Mouse (Mus musculus): Measurements from ENCODE around the gene Cacng1. TPM values are rescaled to one million over a fixed set of nuclear protein-coding genes. Genes with fewer than 3 reads are reported as not detected.

Gene Cacng1
- polyA plus RNA-seq, 1 experiment from 2014 or later = 14.0 TPM

DNA sequence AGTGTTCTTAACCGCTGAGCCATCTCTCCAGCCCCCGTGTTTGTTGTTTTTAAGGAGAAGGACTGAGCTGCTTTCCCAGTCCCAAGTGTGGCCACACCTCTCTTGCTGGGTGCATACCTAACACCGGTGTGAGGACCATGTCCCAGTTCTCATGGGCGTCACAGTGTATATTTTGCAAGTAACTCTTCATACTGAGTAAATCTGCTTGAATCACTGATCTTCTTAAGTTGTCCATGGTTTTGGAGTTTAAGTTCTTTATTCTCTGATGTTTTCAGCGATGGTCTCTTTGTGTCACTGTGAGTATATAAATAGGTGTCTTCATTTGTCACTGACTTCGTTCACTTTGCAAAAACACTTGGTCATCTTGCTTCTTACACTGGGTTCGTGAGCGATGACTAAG, 41.7 kb downstream of the Cacng1 start:
- ATAC-seq (ENCODE audit: insufficient number of reproducible peaks, low FRiP score, low TSS enrichment, low read depth) = no peak
- 91% methylated on average over 8 of the region's 8 CpGs for WGBS
- Histone ChIP-seq H3K36me3 (peaks cover 46% of the 10 kb centered on the region), H3K4me1 (no peaks in the 10 kb centered on the region), H3K4me2 (no peak overlapping the region), H3K9me3 (no peaks in the 10 kb centered on the region), H3K4me3 (no peak overlapping the region), H3K9ac (no peak overlapping the region), H3K27me3 (no peaks in the 10 kb centered on the region), H3K27ac (no peak overlapping the region)

DNA sequence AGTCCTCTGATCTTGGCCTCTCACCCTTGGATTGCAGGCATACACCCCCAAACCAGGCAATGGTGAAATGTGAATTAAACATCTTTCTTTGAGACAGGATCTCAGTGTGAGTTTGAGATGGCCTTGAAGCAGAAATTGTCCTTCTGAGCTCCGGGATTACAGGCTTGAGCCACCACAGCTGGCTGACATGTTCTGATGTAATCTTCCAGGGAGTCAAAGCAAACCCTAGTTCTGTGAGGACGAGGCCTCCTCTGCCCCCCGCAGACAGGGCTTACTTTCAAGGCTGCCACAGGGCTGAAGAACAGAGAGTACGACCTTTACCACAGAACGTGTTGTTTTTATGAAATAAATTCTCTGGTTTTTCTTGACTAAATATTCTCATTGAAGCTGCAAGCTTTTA, 42.3 kb downstream of the Cacng1 start:
- ATAC-seq (ENCODE audit: insufficient number of reproducible peaks, low FRiP score, low TSS enrichment, low read depth) = no peak
- 77% methylated on average over 5 of the region's 5 CpGs for WGBS

DNA sequence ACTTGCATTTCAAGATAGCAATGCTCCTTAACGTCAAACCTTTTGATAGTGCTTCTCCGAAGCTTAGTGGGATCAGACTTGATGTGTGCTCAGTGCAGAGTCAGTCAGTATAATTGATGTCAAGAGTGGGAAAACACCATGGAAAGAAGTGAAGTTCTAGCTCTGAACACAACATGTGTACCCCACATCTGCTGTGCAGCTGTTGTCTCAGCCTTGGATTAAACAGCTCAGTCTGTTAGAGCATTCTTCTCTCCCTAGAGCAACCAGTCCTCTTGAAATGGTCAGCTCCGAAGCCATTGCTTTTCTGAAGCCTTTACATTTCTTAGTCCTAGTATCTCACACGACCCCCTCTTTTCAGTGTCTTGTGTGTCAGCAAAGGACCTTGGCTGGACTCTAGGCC, 47.3 kb downstream of the Cacng1 start:
- Histone ChIP-seq H3K9me3 (no peaks in the 10 kb centered on the region), H3K4me3 (no peak overlapping the region), H3K27ac (no peak overlapping the region), H3K4me2 (no peak overlapping the region), H3K9ac (no peak overlapping the region), H3K36me3 (peaks cover 80% of the 10 kb centered on the region), H3K27me3 (no peaks in the 10 kb centered on the region), H3K4me1 (no peaks in the 10 kb centered on the region)
- no peak for ATAC-seq (ENCODE audit: insufficient number of reproducible peaks, low FRiP score, low TSS enrichment, low read depth)
- 63% methylated on average over 4 of the region's 4 CpGs for WGBS

More for the DNA sequence above, 42.3 kb downstream of the Cacng1 start:
- Histone ChIP-seq H3K4me1 (no peaks in the 10 kb centered on the region), H3K9ac (no peak overlapping the region), H3K9me3 (no peaks in the 10 kb centered on the region), H3K4me2 (no peak overlapping the region), H3K36me3 (peaks cover 50% of the 10 kb centered on the region), H3K4me3 (no peak overlapping the region), H3K27me3 (no peaks in the 10 kb centered on the region), H3K27ac (no peak overlapping the region)

DNA sequence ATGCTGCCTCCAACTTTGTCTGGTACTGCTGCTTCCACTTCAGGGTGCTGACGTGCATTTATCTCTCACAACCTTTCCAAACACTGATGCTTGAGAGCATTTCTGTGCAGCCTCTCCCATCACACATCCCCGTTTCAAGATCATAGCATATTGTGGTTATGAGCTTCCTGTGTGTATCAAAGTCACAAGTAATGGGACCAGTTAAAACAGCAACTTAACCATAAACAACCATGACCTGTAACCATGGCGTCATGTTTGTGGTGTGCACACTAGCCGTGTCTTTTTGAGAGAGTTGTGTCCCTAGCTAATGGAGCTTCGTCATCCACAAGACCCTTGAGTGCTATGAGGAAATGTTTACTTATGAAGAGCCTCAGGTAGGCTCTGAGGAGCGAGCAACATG, 48.1 kb downstream of the Cacng1 start:
- Histone ChIP-seq H3K9ac (no peak overlapping the region), H3K27me3 (no peaks in the 10 kb centered on the region), H3K9me3 (no peaks in the 10 kb centered on the region), H3K4me1 (no peaks in the 10 kb centered on the region), H3K27ac (no peak overlapping the region), H3K36me3 (peaks cover 79% of the 10 kb centered on the region), H3K4me3 (no peak overlapping the region), H3K4me2 (no peak overlapping the region)
- no peak for ATAC-seq (ENCODE audit: insufficient number of reproducible peaks, low FRiP score, low TSS enrichment, low read depth)
- WGBS = 88% methylated on average over 6 of the region's 6 CpGs

DNA sequence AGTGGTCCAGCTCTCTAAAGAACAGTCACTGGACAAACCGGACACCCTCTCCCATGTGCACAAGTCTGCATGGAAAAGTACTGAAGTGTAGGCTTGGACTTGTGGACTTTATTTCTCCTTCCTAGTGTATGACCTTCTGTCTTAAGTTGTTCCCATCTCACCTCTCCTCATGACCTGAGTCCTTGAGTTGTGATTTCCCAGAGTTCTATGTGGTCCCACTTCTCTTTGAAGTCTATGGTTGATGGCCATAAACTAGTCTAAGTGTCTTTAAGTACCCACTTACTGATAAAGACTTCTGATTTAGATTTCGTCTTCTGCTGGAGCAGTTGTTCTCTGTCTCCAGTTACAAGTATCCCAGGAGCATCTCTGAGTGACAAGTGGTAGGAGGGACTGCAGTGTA, 48.8 kb downstream of the Cacng1 start:
- no peak for ATAC-seq (ENCODE audit: insufficient number of reproducible peaks, low FRiP score, low TSS enrichment, low read depth)
- 68% methylated on average over 2 of the region's 2 CpGs for WGBS
- Histone ChIP-seq H3K4me1 (no peaks in the 10 kb centered on the region), H3K4me3 (no peak overlapping the region), H3K36me3 (peaks cover 79% of the 10 kb centered on the region), H3K9ac (no peak overlapping the region), H3K4me2 (no peak overlapping the region), H3K27ac (no peak overlapping the region), H3K27me3 (no peaks in the 10 kb centered on the region), H3K9me3 (no peaks in the 10 kb centered on the region)

DNA sequence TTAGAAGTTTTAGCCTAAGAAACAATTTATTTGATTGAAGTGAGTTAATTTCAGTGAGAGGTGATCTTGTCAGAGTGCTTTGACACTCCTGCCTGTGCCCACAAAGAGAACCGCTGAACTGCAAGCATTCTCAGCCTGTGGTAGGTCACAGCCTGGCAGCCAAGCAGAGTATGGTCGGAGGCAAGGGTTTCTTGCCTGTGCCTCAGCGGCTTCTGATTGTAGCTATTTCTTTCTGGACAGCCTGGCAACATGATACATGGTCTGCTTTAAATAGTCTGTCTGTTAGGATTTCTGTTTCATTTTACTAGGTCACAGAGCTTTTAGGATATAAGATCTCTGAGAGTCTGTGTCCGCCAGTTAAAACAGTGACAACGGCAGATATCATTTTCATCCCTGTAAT, 53.7 kb downstream of the Cacng1 start:
- H3K27me3 ChIP-seq = no peaks in the 10 kb centered on the region
- no peak overlapping the region for H3K9ac ChIP-seq
- no peak overlapping the region for H3K4me2 ChIP-seq
- 84% methylated on average over 5 of the region's 5 CpGs for WGBS
- H3K27ac ChIP-seq = no peak overlapping the region
- ATAC-seq (ENCODE audit: insufficient number of reproducible peaks, low FRiP score, low TSS enrichment, low read depth) = no peak
- no peaks in the 10 kb centered on the region for H3K9me3 ChIP-seq
- H3K4me1 ChIP-seq = no peaks in the 10 kb centered on the region
- no peak overlapping the region for H3K4me3 ChIP-seq
- peaks cover 59% of the 10 kb centered on the region for H3K36me3 ChIP-seq

DNA sequence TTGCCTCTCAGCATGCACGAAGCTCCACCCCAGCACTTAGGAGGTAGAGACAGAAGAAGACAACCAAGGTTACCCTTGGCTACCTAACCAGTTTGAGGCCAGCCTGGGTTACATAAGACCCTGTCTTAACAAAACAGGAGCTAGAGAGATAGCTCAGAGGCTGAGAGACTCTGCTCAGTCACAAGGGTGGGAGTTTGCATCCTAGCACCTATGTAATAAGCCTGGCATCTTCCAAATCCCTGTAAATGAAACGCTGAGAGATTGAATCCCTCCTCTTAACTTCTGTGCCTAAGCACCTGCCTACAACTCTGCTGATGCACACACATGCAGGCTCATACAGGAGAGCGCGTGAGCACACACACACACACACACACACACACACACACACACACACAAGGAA, 55.9 kb downstream of the Cacng1 start:
- Histone ChIP-seq H3K9ac (no peak overlapping the region), H3K4me2 (no peak overlapping the region), H3K4me1 (no peaks in the 10 kb centered on the region), H3K4me3 (no peak overlapping the region), H3K9me3 (no peaks in the 10 kb centered on the region), H3K36me3 (peaks cover 57% of the 10 kb centered on the region), H3K27me3 (no peaks in the 10 kb centered on the region), H3K27ac (no peak overlapping the region)
- WGBS = 94% methylated on average over 4 of the region's 4 CpGs
- no peak for ATAC-seq (ENCODE audit: insufficient number of reproducible peaks, low FRiP score, low TSS enrichment, low read depth)

DNA sequence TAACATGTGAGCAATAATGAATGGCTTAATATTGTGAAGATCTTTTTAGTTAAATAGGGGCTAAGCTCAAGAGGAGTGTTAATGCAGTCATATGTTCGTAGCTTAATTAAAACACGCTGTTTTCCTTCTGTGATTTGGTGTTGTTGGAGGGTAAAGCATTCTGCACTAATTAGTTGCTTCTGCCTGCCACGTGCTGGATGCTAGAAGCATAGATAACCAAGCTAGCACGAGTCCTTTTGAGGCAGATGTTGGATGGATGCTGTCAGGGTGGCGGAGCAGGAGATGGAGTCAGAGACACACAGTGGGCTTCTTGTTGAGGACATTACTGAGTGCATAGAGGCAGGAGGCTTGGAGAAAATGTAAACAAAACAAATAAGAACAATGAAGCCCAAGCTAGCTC, 59.2 kb downstream of the Cacng1 start:
- H3K4me1 ChIP-seq = no peaks in the 10 kb centered on the region
- H3K4me2 ChIP-seq = no peak overlapping the region
- H3K27ac ChIP-seq = no peak overlapping the region
- 76% methylated on average over 5 of the region's 5 CpGs for WGBS
- no peak overlapping the region for H3K9ac ChIP-seq
- no peak for ATAC-seq (ENCODE audit: insufficient number of reproducible peaks, low FRiP score, low TSS enrichment, low read depth)
- H3K27me3 ChIP-seq = no peaks in the 10 kb centered on the region
- no peaks in the 10 kb centered on the region for H3K9me3 ChIP-seq
- peaks cover 48% of the 10 kb centered on the region for H3K36me3 ChIP-seq
- no peak overlapping the region for H3K4me3 ChIP-seq

DNA sequence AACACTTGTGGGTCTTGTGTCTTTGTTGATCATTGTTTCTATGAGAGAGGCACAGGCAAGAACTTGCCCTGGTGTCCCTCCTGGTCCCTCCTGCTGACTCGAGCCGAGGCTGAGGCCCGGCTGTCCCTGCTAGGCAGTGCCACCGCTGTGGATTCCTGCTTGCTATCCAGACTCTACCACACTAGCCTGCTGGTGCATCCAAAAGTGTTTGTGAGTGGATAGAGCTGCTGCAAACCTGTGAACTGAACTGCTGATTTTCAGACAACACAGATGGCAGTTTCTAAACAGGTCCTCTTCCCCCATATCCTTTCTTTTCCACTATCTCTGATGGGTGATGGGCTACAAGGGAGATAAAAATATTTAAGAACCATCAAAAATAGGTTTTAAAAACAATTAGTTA, 60.8 kb downstream of the Cacng1 start:
- Histone ChIP-seq H3K27ac (no peak overlapping the region), H3K27me3 (no peaks in the 10 kb centered on the region), H3K9me3 (no peaks in the 10 kb centered on the region), H3K9ac (no peak overlapping the region), H3K4me3 (no peak overlapping the region), H3K4me1 (no peaks in the 10 kb centered on the region), H3K4me2 (no peak overlapping the region), H3K36me3 (peaks cover 49% of the 10 kb centered on the region)
- 81% methylated on average over 4 of the region's 4 CpGs for WGBS
- no peak for ATAC-seq (ENCODE audit: insufficient number of reproducible peaks, low FRiP score, low TSS enrichment, low read depth)

Other genes with a start within 250 kb of the Cacng1 start
- 22.7 and 25.2 TPM in 2 replicates for gene Pitpnc1, start 245.8 kb downstream of the Cacng1 start, polyA plus RNA-seq (2015; fragmentation: Nextera tagmentation; extraction: Ambion mirVana)
- gene Psmd12, start 237.0 kb downstream of the Cacng1 start, polyA plus RNA-seq (2015; fragmentation: Nextera tagmentation; extraction: Ambion mirVana) = 157 and 165 TPM in 2 replicates
- 18.3 and 20.3 TPM in 2 replicates for gene Helz, start 168.6 kb downstream of the Cacng1 start, polyA plus RNA-seq (2015; fragmentation: Nextera tagmentation; extraction: Ambion mirVana)
- 3.8 and 4.3 TPM in 2 replicates for gene Cacng4, start 78.0 kb upstream of the Cacng1 start, polyA plus RNA-seq (2015; fragmentation: Nextera tagmentation; extraction: Ambion mirVana)
- gene Cacng5, start 198.5 kb upstream of the Cacng1 start, polyA plus RNA-seq (2015; fragmentation: Nextera tagmentation; extraction: Ambion mirVana) = 0.17 and 0.29 TPM in 2 replicates

Measured in limb, embryonic 15.5 days (tissue).